ENCODE assay signal across 18 mouse cellular contexts in genomic region chr4:141015356-141015755, GRCm38 (mm10). TPM values are rescaled to one million over a fixed set of nuclear protein-coding genes. Genes with fewer than 3 reads are reported as not detected.
DNase-seq lines count a peak whose midpoint lies in the region; ATAC-seq lines count a peak whose summit lies in the region.
"Had no signal": no experiment of that assay in that cellular context is flagged by ENCODE, and none has a peak within 500 bp of the region (broad histone marks: within the 10 kb centered on the region; RNA-seq: fewer than 3 reads in every experiment).

No protein-coding gene starts in this region.

- H3K4me1 ChIP-seq in heart, embryonic 11.5 days (ENCODE audit: control insufficient read depth, insufficient read depth, low read length) = peaks cover 23% of the 10 kb centered on the region
- peaks cover 37% of the 10 kb centered on the region for H3K4me1 ChIP-seq in limb, embryonic 12.5 days (replicated peaks)
- H3K4me1 ChIP-seq in limb, embryonic 10.5 days = peaks cover 75% of the 10 kb centered on the region
- H3K4me1 ChIP-seq in neural tube, embryonic 12.5 days = peaks cover 45% of the 10 kb centered on the region

- no peak for ATAC-seq in heart, embryonic 11.5 days (replicated peaks; ENCODE audit: insufficient number of reproducible peaks, low FRiP score, low TSS enrichment)
- no peak for ATAC-seq in limb, embryonic 12.5 days (ENCODE audit: insufficient number of reproducible peaks, insufficient read depth, low FRiP score, low TSS enrichment, low read depth)
- ATAC-seq in neural tube, embryonic 12.5 days (ENCODE audit: low FRiP score, low read depth) = no peak
- ATAC-seq: hindbrain, postnatal 0 days had no signal

- peak; percentile 96 for DNase-seq in heart, adult 11 months
- DNase-seq in limb, embryonic 10.5 days (ENCODE audit: low spot score) = no peak
- no peak for DNase-seq in neural tube, embryonic 10.5 days (ENCODE audit: extremely low spot score, low spot score)
- DNase-seq in thymus, postnatal 25 days = no peak
- DNase-seq: adrenal gland, postnatal 25 days; cerebellum, adult 18-20 months; gastrocnemius, postnatal 36 days; kidney, adult 11 months; kidney, postnatal 14 days; left cerebral cortex, postnatal 4 days; right cerebral cortex, postnatal 4 days; thymus, postnatal 14 days had no signal

- H3K9ac ChIP-seq in heart, embryonic 11.5 days (ENCODE audit: low read depth, low read length) = no peak overlapping the region
- H3K9ac ChIP-seq in limb, embryonic 12.5 days (replicated peaks) = peak overlapping the region; percentile 23; the same call in 1 of the 2 replicates
- H3K9ac ChIP-seq in neural tube, embryonic 12.5 days = 0 out of 2 replicates have a peak overlapping the region, but pooled peaks have one; percentile 3
- H3K9ac ChIP-seq: liver, embryonic 15.5 days had no signal

- 74% methylated on average over 7 of the region's 7 CpGs for WGBS in heart, embryonic 11.5 days (ENCODE audit: insufficient replicate concordance)
- 74% methylated on average over 7 of the region's 7 CpGs for WGBS in limb, embryonic 12.5 days
- 85% methylated on average over 7 of the region's 7 CpGs for WGBS in limb, embryonic 10.5 days
- 86% methylated on average over 7 of the region's 7 CpGs for WGBS in neural tube, embryonic 12.5 days

- no peak overlapping the region for H3K27ac ChIP-seq in heart, embryonic 11.5 days (ENCODE audit: low read depth, low read length)
- peak overlapping the region; percentile 4; the same call in 1 of the 2 replicates for H3K27ac ChIP-seq in limb, embryonic 12.5 days
- H3K27ac ChIP-seq in limb, embryonic 10.5 days = no peak overlapping the region
- H3K27ac ChIP-seq in neural tube, embryonic 12.5 days = no peak overlapping the region
- H3K27ac ChIP-seq: hindbrain, postnatal 0 days; liver, embryonic 15.5 days had no signal

- no peaks in the 10 kb centered on the region for H3K9me3 ChIP-seq in heart, embryonic 11.5 days (replicated peaks; ENCODE audit: control insufficient read depth, low read length)
- no peaks in the 10 kb centered on the region for H3K9me3 ChIP-seq in limb, embryonic 12.5 days
- H3K9me3 ChIP-seq in limb, embryonic 10.5 days (replicated peaks) = no peaks in the 10 kb centered on the region
- no peaks in the 10 kb centered on the region for H3K9me3 ChIP-seq in neural tube, embryonic 12.5 days
- H3K9me3 ChIP-seq: liver, embryonic 15.5 days; megakaryocyte, embryonic 14.5 days had no signal

- H3K27me3 ChIP-seq in heart, embryonic 11.5 days (ENCODE audit: control insufficient read depth, insufficient read depth, low read length) = no peaks in the 10 kb centered on the region
- no peaks in the 10 kb centered on the region for H3K27me3 ChIP-seq in limb, embryonic 12.5 days
- H3K27me3 ChIP-seq in limb, embryonic 10.5 days (ENCODE audit: low read depth, poor library complexity, severe bottlenecking) = no peaks in the 10 kb centered on the region
- H3K27me3 ChIP-seq in neural tube, embryonic 12.5 days (replicated peaks) = no peaks in the 10 kb centered on the region

- H3K4me2 ChIP-seq in heart, embryonic 11.5 days = no peak overlapping the region
- H3K4me2 ChIP-seq in limb, embryonic 12.5 days = no peak overlapping the region
- no peak overlapping the region for H3K4me2 ChIP-seq in neural tube, embryonic 12.5 days (replicated peaks)
- H3K4me2 ChIP-seq: liver, embryonic 15.5 days had no signal

- H3K4me3 ChIP-seq in heart, embryonic 11.5 days (ENCODE audit: low read depth, low read length) = no peak overlapping the region
- H3K4me3 ChIP-seq in limb, embryonic 12.5 days (replicated peaks) = no peak overlapping the region
- no peak overlapping the region for H3K4me3 ChIP-seq in limb, embryonic 10.5 days
- no peak overlapping the region for H3K4me3 ChIP-seq in neural tube, embryonic 12.5 days
- H3K4me3 ChIP-seq: liver, embryonic 15.5 days; megakaryocyte, embryonic 14.5 days had no signal

- H3K36me3 ChIP-seq in heart, embryonic 11.5 days (ENCODE audit: control insufficient read depth, insufficient read depth, low read length) = peaks cover 13% of the 10 kb centered on the region
- H3K36me3 ChIP-seq in limb, embryonic 12.5 days = peaks cover 82% of the 10 kb centered on the region
- peaks cover 81% of the 10 kb centered on the region for H3K36me3 ChIP-seq in limb, embryonic 10.5 days
- H3K36me3 ChIP-seq in neural tube, embryonic 12.5 days = peaks cover 73% of the 10 kb centered on the region
- H3K36me3 ChIP-seq: liver, embryonic 15.5 days had no signal

RNA-seq across cellular contexts. Expression of gene Mfap2, which starts 5.1 kb away (rescaled TPM):
- polyA plus RNA-seq in heart, embryonic 11.5 days (2014; fragmentation: Nextera tagmentation; extraction: Ambion mirVana) = 246 and 248 TPM in 2 replicates
- 512 and 562 TPM in 2 replicates for polyA plus RNA-seq in limb, embryonic 12.5 days (2016; fragmentation: Nextera tagmentation; extraction: Ambion mirVana)
- polyA plus RNA-seq in limb, embryonic 10.5 days (2016; fragmentation: Nextera tagmentation; extraction: Ambion mirVana) = 444 and 521 TPM in 2 replicates
- polyA plus RNA-seq in neural tube, embryonic 12.5 days (2016; fragmentation: Nextera tagmentation; extraction: Ambion mirVana) = 265 and 278 TPM in 2 replicates

RNA-seq across cellular contexts. Expression of gene Atp13a2, which starts 28.7 kb away (rescaled TPM):
- polyA plus RNA-seq in heart, embryonic 11.5 days (2014; fragmentation: Nextera tagmentation; extraction: Ambion mirVana) = 18.2 and 18.9 TPM in 2 replicates
- polyA plus RNA-seq in limb, embryonic 12.5 days (2016; fragmentation: Nextera tagmentation; extraction: Ambion mirVana) = 44.1 and 46.0 TPM in 2 replicates
- 33.9 and 44.0 TPM in 2 replicates for polyA plus RNA-seq in limb, embryonic 10.5 days (2016; fragmentation: Nextera tagmentation; extraction: Ambion mirVana)
- polyA plus RNA-seq in neural tube, embryonic 12.5 days (2016; fragmentation: Nextera tagmentation; extraction: Ambion mirVana) = 121 and 126 TPM in 2 replicates

RNA-seq across cellular contexts. Expression of gene Crocc, which starts 45.0 kb away (rescaled TPM):
- polyA plus RNA-seq in heart, embryonic 11.5 days (2014; fragmentation: Nextera tagmentation; extraction: Ambion mirVana) = 4.5 and 4.7 TPM in 2 replicates
- 11.1 and 13.2 TPM in 2 replicates for polyA plus RNA-seq in limb, embryonic 12.5 days (2016; fragmentation: Nextera tagmentation; extraction: Ambion mirVana)
- 10.6 and 11.4 TPM in 2 replicates for polyA plus RNA-seq in limb, embryonic 10.5 days (2016; fragmentation: Nextera tagmentation; extraction: Ambion mirVana)
- polyA plus RNA-seq in neural tube, embryonic 12.5 days (2016; fragmentation: Nextera tagmentation; extraction: Ambion mirVana) = 11.7 and 12.8 TPM in 2 replicates

RNA-seq across cellular contexts. Expression of gene Sdhb, which starts 54.4 kb away (rescaled TPM):
- 760 and 778 TPM in 2 replicates for polyA plus RNA-seq in heart, embryonic 11.5 days (2014; fragmentation: Nextera tagmentation; extraction: Ambion mirVana)
- polyA plus RNA-seq in limb, embryonic 12.5 days (2016; fragmentation: Nextera tagmentation; extraction: Ambion mirVana) = 381 and 392 TPM in 2 replicates
- polyA plus RNA-seq in limb, embryonic 10.5 days (2016; fragmentation: Nextera tagmentation; extraction: Ambion mirVana) = 428 and 436 TPM in 2 replicates
- 403 and 410 TPM in 2 replicates for polyA plus RNA-seq in neural tube, embryonic 12.5 days (2016; fragmentation: Nextera tagmentation; extraction: Ambion mirVana)
